Mouse (Mus musculus): ENCODE measurements around the gene Ankrd23. TPM values are rescaled to one million over a fixed set of nuclear protein-coding genes. Genes with fewer than 3 reads are reported as not detected.

The Ankrd23 gene
- total RNA-seq, 2 experiments from 2014 or later, result 5.0 to 8.1 TPM

GRCm38 (mm10) chr1:36572709-36573108, 36.0 kb upstream of the Ankrd23 start:
- no peak overlapping the region for H3K27ac ChIP-seq
- no peak for DNase-seq (ENCODE audit: extremely low spot score in 1 of 2, low spot score in 2 of 2)
- intact Hi-C loops (cut with DNase I), result no loop called here
- no peak overlapping the region for H3K4me3 ChIP-seq
- TF ChIP-seq CTCF (IDR thresholded peaks at IDR 0.05), result no peak

GRCm38 (mm10) chr1:36572140-36572700, 35.5 kb upstream of the Ankrd23 start:
- no peak overlapping the region for H3K27ac ChIP-seq
- DNase-seq (ENCODE audit: extremely low spot score in 1 of 2, low spot score in 2 of 2), result no peak
- intact Hi-C loops (cut with DNase I), result no loop called here
- TF ChIP-seq CTCF (IDR thresholded peaks at IDR 0.05), result no peak
- H3K4me3 ChIP-seq, result no peak overlapping the region

- intact Hi-C loops (cut with DNase I), result no loop called here
- DNase-seq (ENCODE audit: extremely low spot score in 1 of 2, low spot score in 2 of 2), result no peak
- no peak overlapping the region for H3K27ac ChIP-seq
- no peak overlapping the region for H3K4me3 ChIP-seq
- TF ChIP-seq CTCF (IDR thresholded peaks at IDR 0.05), result no peak
These were observed 34.9 kb upstream of the Ankrd23 start for GRCm38 (mm10) chr1:36571627-36572026.

GRCm38 (mm10) chr1:36570320-36570719, 33.6 kb upstream of the Ankrd23 start:
- intact Hi-C loops (cut with DNase I), result no loop called here
- no peak for DNase-seq (ENCODE audit: extremely low spot score in 1 of 2, low spot score in 2 of 2)
- TF ChIP-seq CTCF (IDR thresholded peaks at IDR 0.05), result no peak
- Histone ChIP-seq H3K4me3 (no peak overlapping the region), H3K27ac (no peak overlapping the region)

GRCm38 (mm10) chr1:36569694-36570276, 33.1 kb upstream of the Ankrd23 start:
- DNase-seq (ENCODE audit: extremely low spot score in 1 of 2, low spot score in 2 of 2), result no peak
- no peak overlapping the region for H3K4me3 ChIP-seq
- no peak for TF ChIP-seq CTCF (IDR thresholded peaks at IDR 0.05)
- intact Hi-C loops (cut with DNase I), result no loop called here
- no peak overlapping the region for H3K27ac ChIP-seq

GRCm38 (mm10) chr1:36568776-36569175, 32.1 kb upstream of the Ankrd23 start:
- no peak overlapping the region for H3K27ac ChIP-seq
- TF ChIP-seq CTCF (IDR thresholded peaks at IDR 0.05), result no peak
- no peak for DNase-seq (ENCODE audit: extremely low spot score in 1 of 2, low spot score in 2 of 2)
- no peak overlapping the region for H3K4me3 ChIP-seq
- intact Hi-C loops (cut with DNase I), result no loop called here

GRCm38 (mm10) chr1:36567818-36568603, 31.3 kb upstream of the Ankrd23 start:
- no peak for DNase-seq (ENCODE audit: extremely low spot score in 1 of 2, low spot score in 2 of 2)
- no peak overlapping the region for H3K27ac ChIP-seq
- H3K4me3 ChIP-seq, result no peak overlapping the region
- intact Hi-C loops (cut with DNase I), result no loop called here
- TF ChIP-seq CTCF (IDR thresholded peaks at IDR 0.05), result no peak

- TF ChIP-seq CTCF (IDR thresholded peaks at IDR 0.05), result no peak
- H3K4me3 ChIP-seq, result no peak overlapping the region
- no peak overlapping the region for H3K27ac ChIP-seq
- no peak for DNase-seq (ENCODE audit: extremely low spot score in 1 of 2, low spot score in 2 of 2)
- intact Hi-C loops (cut with DNase I), result no loop called here
These were observed 29.7 kb upstream of the Ankrd23 start for GRCm38 (mm10) chr1:36566425-36566824.

- TF ChIP-seq CTCF (IDR thresholded peaks at IDR 0.05), result no peak
- no peak for DNase-seq (ENCODE audit: extremely low spot score in 1 of 2, low spot score in 2 of 2)
- Histone ChIP-seq H3K4me3 (no peak overlapping the region), H3K27ac (no peak overlapping the region)
- intact Hi-C loops (cut with DNase I), result no loop called here
These were observed 27.4 kb upstream of the Ankrd23 start for GRCm38 (mm10) chr1:36564101-36564500.

- intact Hi-C loops (cut with DNase I), result no loop called here
- no peak for TF ChIP-seq CTCF (IDR thresholded peaks at IDR 0.05)
- H3K4me3 ChIP-seq, result no peak overlapping the region
- no peak overlapping the region for H3K27ac ChIP-seq
- no peak for DNase-seq (ENCODE audit: extremely low spot score in 1 of 2, low spot score in 2 of 2)
These were observed 26.9 kb upstream of the Ankrd23 start for GRCm38 (mm10) chr1:36563632-36564031.

- intact Hi-C loops (cut with DNase I), result no loop called here
- TF ChIP-seq CTCF (IDR thresholded peaks at IDR 0.05), result no peak
- Histone ChIP-seq H3K27ac (no peak overlapping the region), H3K4me3 (no peak overlapping the region)
- no peak for DNase-seq (ENCODE audit: extremely low spot score in 1 of 2, low spot score in 2 of 2)
These were observed 26.5 kb upstream of the Ankrd23 start for GRCm38 (mm10) chr1:36563197-36563596.

- DNase-seq (ENCODE audit: extremely low spot score in 1 of 2, low spot score in 2 of 2), result no peak
- Histone ChIP-seq H3K4me3 (no peak overlapping the region), H3K27ac (no peak overlapping the region)
- no peak for TF ChIP-seq CTCF (IDR thresholded peaks at IDR 0.05)
- intact Hi-C loops (cut with DNase I), result no loop called here
These were observed 25.7 kb upstream of the Ankrd23 start for GRCm38 (mm10) chr1:36562388-36562787.
